Mouse (Mus musculus): ENCODE measurements around the gene Gm16181.

The Gm16181 gene

DNA sequence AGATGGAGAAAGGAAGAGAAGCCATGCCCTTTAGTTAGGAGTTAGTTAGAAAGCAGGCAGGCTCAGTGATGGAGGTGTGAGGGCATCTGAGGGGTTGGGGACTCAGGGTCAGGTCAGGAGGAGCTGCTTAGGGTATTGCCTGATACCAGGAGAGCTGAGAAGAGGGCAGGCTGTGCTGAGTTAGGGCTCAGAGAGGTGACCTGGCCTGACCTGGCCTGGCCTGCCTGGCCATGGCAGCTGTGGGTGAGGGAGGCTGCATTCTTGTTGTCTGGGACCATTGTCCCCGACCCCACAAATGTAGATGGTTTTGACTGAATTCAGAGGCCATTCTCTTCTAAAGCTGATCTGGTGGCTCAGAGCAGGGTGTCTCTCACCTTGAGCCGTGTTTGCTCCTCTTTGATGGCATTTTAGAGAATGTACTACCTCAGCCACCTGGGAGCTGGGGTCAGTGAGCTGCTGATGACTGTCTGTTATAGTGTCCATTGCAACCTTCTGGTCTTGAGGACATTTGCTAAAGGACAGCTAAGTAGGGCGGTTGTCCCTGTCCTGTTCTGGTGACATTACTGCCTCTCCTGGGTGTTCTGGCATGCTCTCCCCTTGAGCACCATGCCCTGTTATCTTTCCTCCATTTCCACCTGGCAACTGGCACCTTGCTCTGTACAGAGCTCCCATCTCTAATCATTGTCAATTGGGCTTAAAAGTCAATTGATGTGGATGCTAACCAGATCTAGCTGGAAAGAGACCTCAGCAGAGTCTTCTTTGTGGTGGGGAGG is 29.9 kb downstream of the Gm16181 start:
- no peak for DNase-seq (ENCODE audit: low read depth, low spot score)

DNA sequence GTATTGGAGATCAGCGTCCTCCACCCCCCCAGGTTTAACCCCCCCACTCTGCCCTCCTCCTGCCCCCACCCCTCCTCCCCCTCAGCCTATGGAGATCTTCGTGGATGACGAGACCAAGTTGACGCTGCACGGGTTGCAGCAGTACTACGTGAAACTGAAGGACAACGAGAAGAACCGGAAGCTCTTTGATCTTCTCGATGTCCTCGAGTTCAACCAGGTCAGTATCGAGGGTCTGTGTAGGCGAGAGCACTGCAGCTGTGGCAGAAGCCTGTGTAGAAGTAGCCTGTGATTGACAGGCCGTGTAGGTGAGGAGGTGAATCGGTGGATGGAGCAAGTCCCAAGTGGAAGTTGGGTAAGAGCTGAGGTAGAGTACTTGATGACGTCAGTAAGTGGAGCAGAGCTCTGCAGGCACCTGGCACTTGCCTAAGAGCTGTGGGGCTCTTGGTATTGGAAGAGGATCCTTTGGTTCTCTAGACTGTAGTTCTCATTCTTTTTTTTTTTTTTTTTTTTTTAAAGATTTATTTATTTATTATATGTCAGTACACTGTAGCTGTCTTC is 30.6 kb downstream of the Gm16181 start:
- no peak for DNase-seq (ENCODE audit: low read depth, low spot score)

DNA sequence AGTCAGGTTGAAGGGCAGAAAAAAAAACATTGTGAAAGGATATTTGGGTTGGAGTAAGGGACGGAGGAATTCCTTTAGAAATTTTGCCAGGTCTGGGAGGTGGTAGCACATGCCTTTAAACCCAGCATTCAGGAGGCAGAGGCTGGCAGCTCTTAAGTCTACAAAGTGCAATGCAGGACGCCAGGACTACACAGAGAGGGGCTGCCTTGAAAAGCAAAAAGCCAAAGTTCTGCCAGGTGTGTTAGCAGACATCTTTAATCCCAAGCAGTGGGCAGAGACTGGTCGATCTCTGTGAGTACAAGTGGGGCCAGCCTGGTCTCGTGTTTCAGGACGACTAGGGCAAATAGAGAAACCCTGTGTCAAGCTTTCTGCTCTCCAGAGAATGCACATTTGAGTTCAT is 31.3 kb downstream of the Gm16181 start:
- no peak for DNase-seq (ENCODE audit: low read depth, low spot score)

DNA sequence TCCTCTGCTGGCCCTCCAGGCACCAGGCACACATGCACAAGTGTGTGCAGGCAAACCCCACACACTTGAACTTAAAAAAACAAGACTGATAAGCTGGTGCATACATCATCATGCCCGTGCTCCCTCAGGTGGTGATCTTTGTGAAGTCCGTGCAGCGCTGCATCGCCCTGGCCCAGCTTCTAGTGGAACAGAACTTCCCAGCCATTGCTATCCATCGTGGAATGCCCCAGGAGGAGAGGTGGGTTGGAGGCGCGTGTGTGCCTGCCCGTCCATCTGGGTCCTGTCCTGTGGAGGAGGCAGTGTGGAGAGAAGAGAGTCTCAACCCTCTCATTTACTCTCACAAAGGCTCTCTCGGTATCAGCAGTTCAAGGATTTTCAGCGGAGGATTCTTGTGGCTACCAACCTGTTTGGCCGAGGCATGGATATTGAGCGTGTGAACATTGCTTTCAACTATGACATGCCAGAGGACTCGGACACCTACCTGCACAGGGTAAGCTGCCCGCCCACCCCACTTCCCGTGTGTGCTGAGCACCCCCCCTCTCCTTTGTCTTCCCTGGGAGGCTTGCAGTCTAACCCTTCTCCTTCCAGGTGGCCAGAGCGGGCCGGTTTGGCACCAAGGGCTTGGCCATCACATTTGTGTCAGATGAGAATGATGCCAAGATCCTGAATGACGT is 32.1 kb downstream of the Gm16181 start:
- DNase-seq (ENCODE audit: low read depth, low spot score) = no peak

DNA sequence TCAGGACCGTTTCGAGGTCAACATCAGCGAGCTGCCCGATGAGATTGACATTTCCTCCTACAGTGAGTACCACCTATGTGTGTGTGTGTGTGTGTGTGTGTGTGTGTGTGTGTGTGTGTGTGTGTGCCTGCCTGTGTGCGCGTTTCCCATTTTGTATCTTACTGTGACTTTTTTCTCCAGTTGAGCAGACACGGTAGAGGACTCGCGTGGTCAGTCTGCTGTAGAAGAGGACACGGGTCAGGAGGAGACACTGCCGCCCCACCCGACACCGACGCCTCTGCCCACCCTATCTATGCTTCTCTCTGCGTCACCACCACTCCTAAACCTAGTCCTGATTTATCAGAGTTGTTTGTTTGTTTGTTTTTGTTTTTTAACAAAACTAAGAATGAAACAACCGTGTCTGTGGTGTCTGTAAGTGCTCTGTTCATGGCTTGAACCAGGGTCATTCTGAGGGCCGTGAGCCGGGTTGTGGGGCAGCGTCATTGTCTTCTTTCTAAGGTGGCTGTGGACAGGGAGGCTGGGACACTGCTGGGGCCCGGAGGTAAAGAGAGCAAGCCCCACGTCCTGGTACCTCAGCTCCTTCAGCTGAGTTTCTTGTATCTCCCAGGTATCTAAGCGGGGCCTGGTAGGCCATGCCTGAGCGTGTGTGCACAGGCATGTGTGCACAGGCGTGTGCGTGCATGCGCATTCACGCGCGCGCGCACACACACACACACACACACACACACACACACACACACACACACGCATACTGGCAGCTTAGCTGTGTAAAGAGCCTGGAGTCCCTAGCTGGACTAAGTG is 32.9 kb downstream of the Gm16181 start:
- no peak for DNase-seq (ENCODE audit: low read depth, low spot score)

DNA sequence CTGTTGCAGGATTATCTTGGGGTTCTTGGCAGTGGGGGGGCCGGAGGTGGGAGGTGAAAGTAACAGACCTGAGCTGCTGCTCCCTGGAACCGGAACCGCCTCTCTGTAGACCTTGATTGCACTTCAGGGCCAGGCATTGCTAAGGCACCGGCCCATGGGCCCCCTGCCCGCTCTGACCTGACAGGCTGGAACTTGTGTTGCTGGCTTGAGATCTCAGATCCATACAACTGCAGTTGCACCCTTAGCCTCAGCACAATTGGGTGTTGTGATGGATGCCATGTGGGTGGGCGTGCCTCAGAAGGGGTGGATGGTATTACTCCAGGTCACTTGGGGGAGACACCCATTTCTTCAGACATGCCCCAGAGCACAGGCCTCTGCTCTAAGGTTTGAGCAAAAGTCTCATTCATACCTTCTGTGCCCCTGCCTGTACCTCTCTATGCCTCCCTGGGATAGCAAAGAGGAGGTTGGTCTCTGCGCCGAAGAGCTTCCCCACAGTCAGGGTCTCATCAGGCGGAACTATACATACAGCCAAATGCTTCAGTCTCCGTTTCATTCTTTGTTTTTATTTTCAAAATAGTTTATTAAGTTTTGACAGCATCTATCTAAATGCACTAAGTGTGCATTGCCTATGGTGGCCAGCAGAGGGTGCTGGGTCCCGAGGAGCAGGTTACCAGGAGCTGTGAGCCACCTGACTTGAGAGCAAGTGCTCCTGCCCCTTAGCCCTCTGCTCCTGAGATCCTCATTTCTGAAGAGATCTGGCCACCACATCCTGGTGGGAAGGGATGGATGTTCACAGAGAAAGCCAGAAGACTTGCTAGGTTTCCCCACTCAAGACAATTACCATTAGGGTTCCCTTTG is 33.8 kb downstream of the Gm16181 start:
- peak; percentile 46 for DNase-seq (ENCODE audit: low read depth, low spot score)

DNA sequence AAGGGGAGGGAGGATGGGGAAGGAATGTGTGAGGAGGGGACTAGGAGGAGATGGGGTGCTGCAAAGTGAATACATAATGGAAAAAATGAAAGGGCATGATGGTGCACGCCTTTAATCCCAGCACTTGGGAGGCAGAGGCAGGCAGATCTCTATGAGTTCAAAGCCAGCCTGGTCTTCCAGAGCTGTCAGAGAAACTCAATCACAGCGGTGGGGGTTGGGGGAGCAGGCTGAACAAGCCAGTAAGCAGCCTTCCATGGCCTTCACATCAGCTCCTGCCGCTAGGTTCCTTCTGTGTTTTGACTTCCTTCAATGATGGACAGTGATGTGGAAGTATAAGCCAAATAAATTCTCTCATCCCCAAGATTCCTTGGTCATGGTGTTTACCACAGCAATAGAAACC is 34.7 kb downstream of the Gm16181 start:
- DNase-seq (ENCODE audit: low read depth, low spot score) = no peak

DNA sequence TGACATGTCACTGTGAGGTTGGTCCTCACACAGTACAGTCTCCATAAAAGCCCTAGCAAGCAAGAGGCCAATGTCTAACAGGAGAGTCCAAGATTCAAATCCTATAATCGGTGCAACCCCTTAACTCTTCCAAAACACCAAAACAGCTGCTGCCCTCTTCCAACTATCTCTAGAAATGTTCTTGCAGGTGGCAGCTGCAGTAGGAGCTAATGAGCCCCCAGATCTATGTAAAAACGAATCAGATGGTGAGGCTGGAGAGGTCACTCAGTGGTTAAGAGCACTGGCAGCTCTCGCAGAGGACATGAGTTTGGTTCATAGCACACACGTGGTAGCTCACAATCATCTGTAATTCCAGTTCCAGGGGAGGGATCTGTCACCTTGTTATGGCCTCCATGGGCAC is 35.1 kb downstream of the Gm16181 start:
- DNase-seq (ENCODE audit: low read depth, low spot score) = no peak

DNA sequence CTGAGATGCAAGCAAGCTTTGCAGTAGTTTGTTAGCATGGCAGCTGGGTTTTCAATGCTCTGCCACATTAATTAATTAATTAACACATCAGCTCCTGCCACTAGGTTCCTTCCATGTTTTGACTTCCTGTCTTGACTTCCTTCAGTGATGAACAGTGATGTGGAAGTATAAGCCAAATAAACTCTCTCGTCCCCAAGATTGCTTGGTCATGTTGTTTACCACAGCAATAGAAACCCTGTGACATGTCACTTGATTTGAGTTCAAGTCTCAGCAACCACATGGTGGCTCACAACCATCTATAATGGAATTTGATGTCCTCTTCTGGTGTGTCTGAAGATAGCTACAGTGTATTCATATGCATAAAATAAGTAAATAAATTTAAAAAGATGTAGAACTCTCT is 36.7 kb downstream of the Gm16181 start:
- DNase-seq (ENCODE audit: low read depth, low spot score) = no peak

DNA sequence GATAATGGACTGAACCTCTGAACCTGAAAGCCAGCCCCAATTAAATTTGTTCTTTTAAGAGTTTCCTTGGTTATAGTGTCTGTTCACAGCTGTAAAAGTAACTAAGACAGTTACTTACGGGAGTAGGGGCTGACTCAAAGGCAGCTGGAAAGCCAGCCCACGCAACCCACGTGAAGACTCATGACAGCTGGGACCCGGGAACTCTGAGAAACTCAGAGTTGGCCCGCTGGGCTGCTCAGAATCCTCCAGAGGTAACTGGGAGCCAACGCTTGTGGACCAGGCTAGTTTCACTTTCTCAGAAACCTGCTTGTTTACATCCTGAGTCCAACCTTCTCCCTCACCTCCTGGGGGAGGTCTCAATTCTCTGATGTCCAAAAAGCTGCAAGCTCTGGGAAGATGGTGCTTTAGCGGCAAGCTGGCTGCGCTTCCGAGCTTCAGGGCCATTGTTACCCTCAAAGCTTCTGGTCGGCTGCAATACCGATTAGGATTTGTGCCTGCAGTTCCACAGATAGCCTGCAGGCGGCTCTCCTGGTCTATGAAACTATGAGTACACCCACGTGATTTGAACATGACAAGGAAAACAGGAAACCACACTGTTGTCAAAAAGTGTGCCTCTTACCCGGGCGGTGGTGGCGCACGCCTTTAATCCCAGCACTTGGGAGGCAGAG is 37.3 kb downstream of the Gm16181 start:
- DNase-seq (ENCODE audit: low read depth, low spot score) = peak; percentile 85

DNA sequence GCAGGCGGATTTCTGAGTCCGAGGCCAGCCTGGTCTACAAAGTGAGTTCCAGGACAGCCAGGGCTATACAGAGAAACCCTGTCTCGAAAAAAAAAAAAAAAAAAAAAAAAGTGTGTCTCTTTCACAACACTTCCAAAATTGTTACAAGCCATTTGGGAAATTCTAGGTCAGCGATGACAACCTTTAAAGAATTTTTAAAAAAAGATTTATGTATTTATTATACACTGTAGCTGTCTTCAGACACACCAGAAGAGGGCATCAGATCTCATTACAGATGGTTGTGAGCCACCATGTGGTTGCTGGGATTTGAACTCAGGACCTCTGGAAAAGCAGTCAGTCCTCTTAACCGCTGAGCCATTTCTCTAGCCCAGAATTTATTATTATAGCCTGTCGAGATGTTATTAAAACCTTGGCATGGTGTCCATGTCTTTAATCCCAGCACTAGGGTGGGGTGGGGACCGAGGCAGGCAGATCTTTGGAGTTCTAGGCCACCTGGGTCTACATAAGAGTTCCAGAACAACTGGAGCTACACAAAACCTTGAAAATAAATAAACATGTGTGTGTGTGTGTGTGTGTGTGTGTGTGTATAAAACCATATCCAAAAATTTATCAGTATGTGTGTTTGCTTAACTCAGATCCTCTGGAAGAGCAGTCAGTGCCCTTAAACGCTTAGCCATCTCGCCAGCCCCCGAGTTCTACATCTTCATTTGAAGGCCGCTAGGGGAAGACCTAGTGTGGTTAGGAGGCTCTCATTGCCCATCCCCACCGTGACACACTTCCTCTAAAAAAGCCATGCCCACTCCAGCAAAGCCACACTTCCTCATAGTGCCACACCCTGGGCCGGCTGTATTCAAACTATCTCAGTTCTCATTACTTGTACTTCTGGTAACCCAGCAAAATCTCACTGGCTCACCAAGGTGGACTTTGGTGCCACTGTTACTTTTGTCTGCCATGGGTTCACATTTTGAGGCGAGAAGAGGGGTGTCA is 38.2 kb downstream of the Gm16181 start:
- no peak for DNase-seq (ENCODE audit: low read depth, low spot score)

DNA sequence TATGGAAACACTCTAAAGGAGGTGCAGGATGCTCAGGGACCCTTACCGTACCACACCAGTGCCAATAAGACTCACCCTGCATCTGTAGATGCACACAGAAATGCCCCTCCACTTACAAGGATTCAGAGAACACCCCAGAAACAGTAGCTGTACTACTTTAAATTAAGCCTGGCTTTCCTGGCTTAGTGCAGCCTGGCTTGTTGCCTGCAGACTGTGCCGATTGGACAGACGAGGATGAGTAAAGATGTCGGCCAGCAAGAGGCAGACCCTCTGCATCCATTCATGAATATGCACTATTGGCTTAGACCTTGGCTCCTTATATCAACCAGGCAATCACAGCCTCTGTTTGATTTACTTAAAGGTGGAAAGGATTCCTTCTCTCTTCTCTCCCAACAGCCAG is 39.0 kb downstream of the Gm16181 start:
- no peak for DNase-seq (ENCODE audit: low read depth, low spot score)

DNA sequence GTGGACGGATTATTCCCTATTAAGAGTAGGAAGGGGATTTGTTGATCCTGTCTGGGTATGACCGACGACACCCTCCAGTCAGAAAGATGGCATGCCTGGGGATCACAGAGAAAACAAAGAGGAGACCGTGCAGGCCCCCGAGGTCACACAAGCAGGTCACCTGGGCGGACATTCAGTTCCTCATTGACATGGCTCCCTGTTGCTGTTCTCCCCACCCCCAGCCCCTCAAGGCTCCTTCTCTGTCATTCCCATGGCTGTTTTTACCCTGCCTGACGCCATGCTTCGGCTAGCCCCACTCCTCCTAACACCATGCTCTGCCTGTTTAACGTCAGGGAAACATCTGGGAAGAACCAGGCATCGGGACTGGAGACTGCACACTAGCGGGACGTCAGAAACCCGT is 41.0 kb downstream of the Gm16181 start:
- DNase-seq (ENCODE audit: low read depth, low spot score) = no peak

DNA sequence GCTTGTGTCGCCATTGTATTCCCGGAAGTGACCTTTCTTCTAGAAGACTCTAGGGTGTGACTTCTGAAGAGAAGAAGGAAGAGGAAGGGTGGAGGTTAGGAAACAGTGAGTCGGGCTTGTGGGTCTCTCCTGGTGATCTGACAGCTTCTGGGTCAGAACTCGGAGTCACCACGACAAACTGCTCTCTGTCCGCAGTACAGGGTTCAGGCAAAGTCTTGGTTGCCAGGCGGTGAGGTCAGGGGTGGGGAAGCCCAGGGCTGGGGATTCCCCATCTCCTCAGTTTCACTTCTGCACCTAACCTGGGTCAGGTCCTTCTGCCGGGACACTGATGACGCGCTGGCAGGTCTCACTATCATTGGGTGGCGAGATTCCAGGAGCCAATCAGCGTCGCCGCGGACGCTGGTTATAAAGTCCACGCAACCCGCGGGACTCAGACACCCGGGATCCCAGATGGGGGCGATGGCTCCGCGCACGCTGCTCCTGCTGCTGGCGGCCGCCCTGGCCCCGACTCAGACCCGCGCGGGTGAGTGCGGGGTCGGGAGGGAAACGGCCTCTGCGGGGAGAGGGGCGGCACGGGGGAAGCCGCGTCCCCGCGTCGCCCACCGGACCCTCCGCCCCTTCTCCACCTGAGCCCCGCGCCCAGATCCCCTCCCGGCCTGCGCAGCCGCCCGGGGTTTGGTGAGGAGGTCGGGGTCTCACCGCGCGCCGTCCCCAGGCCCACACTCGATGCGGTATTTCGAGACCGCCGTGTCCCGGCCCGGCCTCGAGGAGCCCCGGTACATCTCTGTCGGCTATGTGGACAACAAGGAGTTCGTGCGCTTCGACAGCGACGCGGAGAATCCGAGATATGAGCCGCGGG is 42.3 kb downstream of the Gm16181 start, which contains the start of gene H2-D1:
TSS of gene H2-D1 (plus strand) at position 67 of the 859 bp plus-strand sequence.
- DNase-seq (ENCODE audit: low read depth, low spot score) = peak; percentile 90

DNA sequence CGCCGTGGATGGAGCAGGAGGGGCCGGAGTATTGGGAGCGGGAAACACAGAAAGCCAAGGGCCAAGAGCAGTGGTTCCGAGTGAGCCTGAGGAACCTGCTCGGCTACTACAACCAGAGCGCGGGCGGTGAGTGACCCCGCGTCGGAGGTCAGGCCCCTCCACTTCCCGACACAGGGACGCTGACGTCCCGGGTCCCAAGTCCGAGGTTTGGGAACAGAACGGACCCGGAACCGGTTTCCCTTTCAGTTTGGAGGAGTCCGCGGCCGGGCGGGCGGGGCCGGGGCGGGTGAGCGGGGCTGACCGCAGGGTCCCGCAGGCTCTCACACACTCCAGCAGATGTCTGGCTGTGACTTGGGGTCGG is 42.9 kb downstream of the Gm16181 start:
- no peak for DNase-seq (ENCODE audit: low read depth, low spot score)

DNA sequence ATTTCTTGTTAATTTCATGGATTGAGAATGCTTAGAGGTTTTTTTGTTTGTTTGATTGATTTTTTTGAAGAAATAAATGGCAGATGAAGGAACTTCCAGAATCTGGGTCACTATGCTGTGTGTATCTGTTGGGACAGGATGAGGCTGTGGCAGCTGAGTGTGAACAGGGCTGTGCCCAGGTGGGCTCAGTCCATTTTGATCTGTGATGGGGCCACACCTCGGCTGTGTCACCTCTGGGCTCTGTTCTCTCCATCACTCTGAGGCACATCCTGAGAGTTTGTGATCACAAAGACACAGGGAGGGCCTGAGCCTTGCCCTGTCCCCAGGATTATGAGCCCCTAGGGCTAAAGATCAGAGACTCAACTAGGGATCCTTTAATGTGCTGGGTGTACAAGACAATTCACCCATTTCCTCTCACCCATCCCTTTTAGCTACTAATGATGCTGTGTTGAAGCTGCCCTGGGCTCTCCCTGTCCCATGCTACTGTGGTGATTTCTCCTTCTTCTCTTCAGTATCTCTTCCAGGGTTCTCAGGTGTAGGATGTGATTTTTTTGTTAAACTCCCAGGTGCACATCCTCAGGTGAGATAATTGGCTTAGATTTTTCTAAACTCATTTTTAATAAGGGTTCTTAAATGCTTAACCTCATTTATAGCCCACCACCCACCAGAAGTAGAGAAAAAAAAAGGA is 46.9 kb downstream of the Gm16181 start:
- no peak for DNase-seq (ENCODE audit: low read depth, low spot score)

DNA sequence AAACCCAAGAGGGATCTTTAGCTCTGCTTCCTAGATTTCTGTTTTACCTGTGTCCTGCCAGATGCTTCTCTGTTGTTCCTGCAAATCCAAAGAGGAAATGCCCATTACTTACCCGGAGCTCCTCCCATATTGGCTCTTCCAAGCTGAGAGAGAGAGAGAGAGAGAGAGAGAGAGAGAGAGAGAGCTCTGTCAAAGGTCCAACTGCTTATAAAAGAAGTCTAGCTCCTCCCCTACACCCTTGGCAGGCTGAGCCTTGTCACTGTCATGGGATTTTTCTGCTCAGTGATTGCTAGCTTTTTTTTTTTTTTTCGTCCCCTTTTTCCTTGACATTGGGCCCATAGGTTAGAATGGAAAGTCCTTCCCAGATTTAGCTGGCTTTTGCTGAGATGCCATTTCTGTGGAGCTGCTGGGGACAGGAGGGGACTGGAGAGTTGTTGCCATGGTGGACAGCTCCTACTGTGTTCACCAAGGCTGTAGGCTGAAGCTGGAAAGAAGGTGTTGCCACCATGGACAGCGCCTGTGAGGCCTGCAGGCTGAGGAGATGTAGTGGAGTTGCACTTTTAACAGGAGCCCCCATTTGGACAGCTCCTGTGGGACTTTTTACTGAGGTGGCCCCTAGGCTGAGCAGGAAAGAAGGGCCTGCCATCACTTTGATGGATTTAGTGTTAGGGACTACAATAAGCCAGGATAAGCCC is 49.2 kb downstream of the Gm16181 start:
- DNase-seq (ENCODE audit: low read depth, low spot score) = peak; percentile 62
